Mouse (Mus musculus): ENCODE data around the gene Mtor.

Mtor gene

DNA sequence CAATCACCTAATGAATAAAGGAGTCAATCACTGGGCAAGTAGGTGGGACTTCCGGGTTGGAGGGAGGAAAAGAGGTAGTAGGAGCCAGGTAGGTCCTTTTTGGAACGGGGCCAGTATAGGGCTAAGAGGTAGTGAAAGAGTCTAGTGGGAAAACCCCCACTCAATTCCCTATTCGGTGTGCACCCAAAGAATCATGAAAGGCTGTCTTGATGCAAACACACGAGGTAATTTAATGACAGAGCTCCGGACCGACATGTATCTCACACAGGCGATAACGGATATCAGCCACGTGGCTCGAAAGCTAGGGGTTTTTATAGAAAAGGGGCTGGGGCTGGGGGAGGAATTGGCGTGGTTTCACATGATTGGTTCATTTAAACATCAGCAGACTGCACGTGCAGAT is 150.4 kb downstream of the Mtor start:
- DNase-seq (ENCODE audit: low spot score): no peak

DNA sequence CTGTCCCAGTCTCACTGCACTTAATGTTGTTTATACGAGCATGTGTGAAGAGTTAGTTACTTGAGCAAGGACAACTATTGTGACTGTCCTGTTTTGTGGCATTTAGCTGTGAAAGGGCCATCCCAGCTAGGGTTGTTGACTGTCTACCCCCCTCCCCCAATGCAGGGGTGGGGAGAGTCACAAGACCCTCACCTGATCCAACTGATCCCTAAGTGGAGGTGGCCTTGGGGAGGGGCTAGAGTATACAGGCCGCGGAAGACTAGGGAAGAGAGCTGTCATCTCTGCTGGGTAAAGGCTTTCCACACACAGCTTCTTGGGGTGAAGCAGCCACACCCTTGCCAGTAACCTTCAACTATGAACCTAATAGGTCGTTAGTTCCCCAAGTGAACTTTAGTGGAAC is 151.9 kb downstream of the Mtor start:
- no peak for DNase-seq (ENCODE audit: low spot score)

DNA sequence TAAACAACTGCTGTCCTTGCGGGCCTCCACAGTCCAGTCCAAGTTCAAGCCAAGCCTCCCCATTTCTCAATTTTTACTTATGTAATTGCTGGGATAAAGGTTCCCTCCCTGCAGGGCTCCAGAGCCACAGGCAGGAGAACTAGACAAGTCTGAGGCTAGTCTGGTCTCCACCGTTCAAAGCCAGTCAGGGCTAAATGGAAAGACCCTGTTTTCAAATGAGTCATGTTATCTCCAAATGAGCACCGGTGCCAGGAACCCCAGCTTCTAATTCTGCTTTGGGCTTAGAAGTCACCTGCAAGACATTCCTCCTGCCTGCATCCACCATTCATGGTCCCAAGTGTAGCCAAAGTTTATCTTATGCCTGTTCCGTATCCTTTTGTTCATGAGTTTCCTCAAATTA is 153.5 kb downstream of the Mtor start:
- DNase-seq (ENCODE audit: low spot score): no peak

GRCm38 (mm10) chr4:148602357-148603120 is 154.1 kb downstream of the Mtor start, which contains the start of gene Masp2:
Gene Masp2, plus strand, starts transcription at chr4:148602554.
- DNase-seq (ENCODE audit: low spot score): no peak

DNA sequence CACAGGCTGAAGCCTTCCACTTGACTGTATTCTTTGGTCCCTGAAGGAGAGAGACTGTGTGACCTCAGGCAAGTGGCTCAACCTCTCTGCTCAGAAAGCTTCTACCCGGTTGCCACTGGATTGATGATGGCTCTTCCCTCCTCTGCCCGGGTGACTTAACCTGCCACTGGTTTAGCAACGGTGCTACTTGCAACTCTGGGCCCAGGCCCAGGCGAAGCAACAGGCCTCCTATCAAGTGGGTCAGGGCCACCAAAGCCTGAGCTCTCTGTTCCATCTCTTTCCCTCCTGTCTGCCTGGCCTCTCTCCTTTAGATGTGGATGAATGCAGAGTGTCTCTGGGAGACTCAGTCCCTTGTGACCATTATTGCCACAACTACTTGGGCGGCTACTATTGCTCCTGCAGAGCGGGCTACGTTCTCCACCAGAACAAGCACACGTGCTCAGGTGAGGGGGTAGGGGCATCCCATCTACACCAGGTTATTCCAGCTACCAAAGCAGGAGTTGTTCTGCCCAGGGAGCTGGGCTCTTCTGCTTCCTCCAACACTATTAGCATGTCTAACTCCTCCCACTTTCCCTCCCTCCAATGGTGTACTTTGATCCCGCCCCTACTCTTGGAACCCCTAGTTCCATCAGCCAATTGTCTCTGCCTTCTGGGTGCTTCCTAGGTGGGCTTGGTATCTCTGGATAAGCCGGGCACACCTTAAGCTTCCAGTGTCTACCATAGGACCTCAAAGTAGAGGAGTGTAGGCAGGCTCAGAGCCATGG is 155.1 kb downstream of the Mtor start:
- no peak for DNase-seq (ENCODE audit: low spot score)

DNA sequence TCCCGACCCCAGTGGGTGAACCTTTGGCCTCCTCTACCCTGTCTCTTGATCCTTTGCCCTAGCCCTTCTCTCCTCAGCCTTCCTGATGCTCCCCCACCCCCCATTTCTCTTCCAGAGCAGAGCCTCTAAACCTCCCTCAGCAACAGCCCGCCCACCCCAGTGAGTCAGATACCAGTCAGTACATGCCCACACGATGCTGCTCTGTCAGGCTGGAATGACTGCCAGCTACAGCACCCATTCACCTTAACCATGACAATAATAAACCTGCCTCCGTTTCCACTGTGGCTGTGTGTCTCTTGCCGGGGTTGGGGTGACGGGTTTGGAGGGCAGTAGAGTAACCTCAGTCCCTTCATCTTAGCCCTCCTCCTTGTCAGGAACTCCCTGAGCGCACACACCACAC is 155.7 kb downstream of the Mtor start:
- DNase-seq (ENCODE audit: low spot score): no peak

- no peak for DNase-seq (ENCODE audit: low spot score)
These were observed 156.2 kb downstream of the Mtor start for GRCm38 (mm10) chr4:148604541-148605165.
